Mouse (Mus musculus) MEL (cell line): Measurements from ENCODE around the gene Ubtd2. TPM values are rescaled to one million over a fixed set of nuclear protein-coding genes. Genes with fewer than 3 reads are reported as not detected.
A peak's percentile ranks its signal among the peaks of the same experiment; 100 is the strongest.

Experiments used
- DNase-seq: peaks from one replicate; pipeline ENCODE4 v3.0.0; 2011; ENCODE audit warnings: low read depth, low spot score
- H3K27ac ChIP-seq: 2 replicates; pipeline ENCODE4 v1.5.1; 2012; ENCODE audit warnings: low read depth, mild to moderate bottlenecking, control low read depth, low read length, moderate library complexity; ENCODE audit not compliant: control insufficient read depth
- H3K27me3 ChIP-seq, 2 experiments: fragments of 150-350 bp in 1 of 2; sonication (generic) in 1 of 2; 2 replicates each; pipeline ENCODE4 v1.6.1; 2012; ENCODE audit warnings: low read length in 2 of 2, mild to moderate bottlenecking in 2 of 2, improper control_type of control experiment in 1 of 2, moderate library complexity in 1 of 2; ENCODE audit not compliant: insufficient read depth in 2 of 2, control insufficient read depth in 1 of 2
- H3K36me3 ChIP-seq, 2 experiments: 2 replicates each; pipeline ENCODE4 v1.6.1; 2012 to 2014; ENCODE audit warnings: low read length in 2 of 2, improper control_type of control experiment in 1 of 2, inconsistent platforms in 1 of 2, mild to moderate bottlenecking in 1 of 2; ENCODE audit not compliant: insufficient read depth in 2 of 2, control insufficient read depth in 1 of 2
- H3K4me1 ChIP-seq, 2 experiments: fragments of 150-350 bp in 1 of 2; sonication (generic) in 1 of 2; 2 replicates each; pipeline ENCODE4 v1.6.1; 2012; ENCODE audit warnings: low read length in 2 of 2, improper control_type of control experiment in 1 of 2, mild to moderate bottlenecking in 1 of 2; ENCODE audit not compliant: insufficient read depth in 2 of 2, control insufficient read depth in 1 of 2
- H3K4me3 ChIP-seq, 2 experiments: fragments of 150-350 bp in 1 of 2; sonication (generic) in 1 of 2; 2 replicates each; pipeline ENCODE4 v1.5.1; 2012; ENCODE audit warnings: low read depth in 2 of 2, low read length in 2 of 2, mild to moderate bottlenecking in 2 of 2, moderate library complexity in 2 of 2, control low read depth in 1 of 2, improper control_type of control experiment in 1 of 2; ENCODE audit not compliant: control insufficient read depth in 1 of 2, insufficient read depth in 1 of 2
- H3K79me2 ChIP-seq: 2 replicates; pipeline ENCODE4 v1.6.1; 2012; ENCODE audit warnings: mild to moderate bottlenecking, low read length, moderate library complexity; ENCODE audit not compliant: control insufficient read depth, poor library complexity, insufficient read depth
- H3K9ac ChIP-seq: 2 replicates; pipeline ENCODE4 v1.6.1; 2012; ENCODE audit warnings: low read depth, mild to moderate bottlenecking, control low read depth, low read length, moderate library complexity; ENCODE audit not compliant: control insufficient read depth, poor library complexity, severe bottlenecking
- H3K9me3 ChIP-seq: fragments of 150-350 bp; sonication (generic); replicated peaks from 2 replicates; pipeline ENCODE4 v1.6.1; 2012; ENCODE audit warnings: mild to moderate bottlenecking, low read length, improper control_type of control experiment, moderate library complexity; ENCODE audit not compliant: insufficient read depth
- BHLHE40 ChIP-seq: IDR thresholded peaks from 2 replicates; pipeline ENCODE4 v1.6.1; 2012; ENCODE audit warnings: low read depth, mild to moderate bottlenecking, inconsistent platforms, low read length, improper control_type of control experiment, borderline replicate concordance
- CHD1 ChIP-seq: IDR thresholded peaks from 2 replicates; pipeline ENCODE4 v1.6.1; 2012; ENCODE audit warnings: low read depth, mild to moderate bottlenecking, inconsistent platforms, low read length, improper control_type of control experiment
- CHD2 ChIP-seq: IDR thresholded peaks from 2 replicates; pipeline ENCODE4 v1.6.1; 2011; ENCODE audit warnings: low read length, improper control_type of control experiment
- CTCF ChIP-seq, 3 experiments: IDR thresholded peaks in 2 of 3; conservative IDR thresholded peaks in 1 of 3; 2 replicates each; pipeline ENCODE4 v1.5.1; 2011 to 2012; ENCODE audit warnings: low read length in 3 of 3, low read depth in 2 of 3, mild to moderate bottlenecking in 2 of 3, improper control_type of control experiment in 1 of 3, inconsistent platforms in 1 of 3, mixed read lengths in 1 of 3, moderate library complexity in 1 of 3; ENCODE audit not compliant: control insufficient read depth in 1 of 3, insufficient read depth in 1 of 3, poor library complexity in 1 of 3, severe bottlenecking in 1 of 3
- E2F4 ChIP-seq: IDR thresholded peaks from 2 replicates; pipeline ENCODE4 v1.6.1; 2011; ENCODE audit warnings: low read depth, low read length, improper control_type of control experiment, borderline replicate concordance
- ELF1 ChIP-seq: IDR thresholded peaks from 2 replicates; pipeline ENCODE4 v1.6.1; 2014; ENCODE audit warnings: low read depth, mild to moderate bottlenecking, inconsistent platforms, low read length, improper control_type of control experiment, moderate library complexity
- EP300 ChIP-seq, 2 experiments: IDR thresholded peaks; 2 replicates each; pipeline ENCODE4 v1.6.1; 2011; ENCODE audit warnings: improper control_type of control experiment in 2 of 2, low read length in 2 of 2, low read depth in 1 of 2, mild to moderate bottlenecking in 1 of 2
- ETS1 ChIP-seq: IDR thresholded peaks from 2 replicates; pipeline ENCODE4 v1.6.1; 2012; ENCODE audit warnings: low read depth, mild to moderate bottlenecking, inconsistent platforms, low read length, improper control_type of control experiment, moderate library complexity
- GABPA ChIP-seq: IDR thresholded peaks from 2 replicates; pipeline ENCODE4 v1.6.1; 2012; ENCODE audit warnings: low read depth, mild to moderate bottlenecking, inconsistent platforms, low read length, improper control_type of control experiment, moderate library complexity
- GATA1 ChIP-seq: IDR thresholded peaks from 2 replicates; pipeline ENCODE4 v1.6.1; 2011; ENCODE audit warnings: low read depth, low read length, improper control_type of control experiment
- HCFC1 ChIP-seq: IDR thresholded peaks from 2 replicates; pipeline ENCODE4 v1.6.1; 2012; ENCODE audit warnings: low read depth, mild to moderate bottlenecking, inconsistent platforms, low read length, improper control_type of control experiment, moderate library complexity
- JUND ChIP-seq: IDR thresholded peaks from 2 replicates; pipeline ENCODE4 v1.6.1; 2011; ENCODE audit warnings: low read depth, mild to moderate bottlenecking, improper control_type of control experiment, low read length
- KAT2A ChIP-seq: conservative IDR thresholded peaks from 2 replicates; pipeline ENCODE4 v1.6.1; 2012; ENCODE audit warnings: low read depth, low read length, improper control_type of control experiment, inconsistent platforms
- MAX ChIP-seq: IDR thresholded peaks from 2 replicates; pipeline ENCODE4 v1.6.1; 2011; ENCODE audit warnings: low read length, improper control_type of control experiment
- MAZ ChIP-seq: IDR thresholded peaks from 2 replicates; pipeline ENCODE4 v1.6.1; 2012; ENCODE audit warnings: low read depth, mild to moderate bottlenecking, inconsistent platforms, low read length, improper control_type of control experiment
- MEF2A ChIP-seq: IDR thresholded peaks from 2 replicates; pipeline ENCODE4 v1.6.1; 2014; ENCODE audit warnings: low read depth, mild to moderate bottlenecking, inconsistent platforms, low read length, improper control_type of control experiment; ENCODE audit not compliant: poor library complexity, insufficient replicate concordance, severe bottlenecking; ENCODE audit errors: extremely low read depth
- MXI1 ChIP-seq: IDR thresholded peaks from 2 replicates; pipeline ENCODE4 v1.6.1; 2011; ENCODE audit warnings: mild to moderate bottlenecking, low read depth, low read length, improper control_type of control experiment
- MYB ChIP-seq: IDR thresholded peaks from 2 replicates; pipeline ENCODE4 v1.6.1; 2011; ENCODE audit warnings: mild to moderate bottlenecking, low read depth, low read length, improper control_type of control experiment
- MYC ChIP-seq: IDR thresholded peaks from 2 replicates; pipeline ENCODE4 v1.6.1; 2011; ENCODE audit warnings: low read depth, mild to moderate bottlenecking, low read length, improper control_type of control experiment, moderate library complexity
- NELFE ChIP-seq: IDR thresholded peaks from 2 replicates; pipeline ENCODE4 v1.6.1; 2011; ENCODE audit warnings: low read depth, low read length, improper control_type of control experiment
- NRF1 ChIP-seq: IDR thresholded peaks from 2 replicates; pipeline ENCODE4 v1.6.1; 2014; ENCODE audit warnings: low read depth, mild to moderate bottlenecking, inconsistent platforms, low read length, improper control_type of control experiment, moderate library complexity; ENCODE audit not compliant: poor library complexity, insufficient read depth, severe bottlenecking
- POLR2A ChIP-seq, 2 experiments: IDR thresholded peaks; 2 replicates each; pipeline ENCODE4 v1.6.1; 2011 to 2012; ENCODE audit warnings: low read length in 2 of 2, mild to moderate bottlenecking in 2 of 2, control low read depth in 1 of 2, improper control_type of control experiment in 1 of 2, low read depth in 1 of 2, moderate library complexity in 1 of 2; ENCODE audit not compliant: control insufficient read depth in 1 of 2, insufficient read depth in 1 of 2, poor library complexity in 1 of 2
- POLR2AphosphoS2 ChIP-seq: IDR thresholded peaks from 2 replicates; pipeline ENCODE4 v1.6.1; 2011; ENCODE audit warnings: low read length, improper control_type of control experiment
- POLR2AphosphoS5 ChIP-seq: IDR thresholded peaks from 2 replicates; pipeline ENCODE4 v1.6.1; 2012; ENCODE audit warnings: low read depth, borderline replicate concordance, mild to moderate bottlenecking, inconsistent platforms, low read length, moderate library complexity, mixed read lengths
- RAD21 ChIP-seq: IDR thresholded peaks from 2 replicates; pipeline ENCODE4 v1.6.1; 2011; ENCODE audit warnings: mild to moderate bottlenecking, low read depth, low read length, improper control_type of control experiment
- RCOR1 ChIP-seq: IDR thresholded peaks from 2 replicates; pipeline ENCODE4 v1.6.1; 2012; ENCODE audit warnings: low read depth, mild to moderate bottlenecking, inconsistent platforms, low read length, improper control_type of control experiment
- SIN3A ChIP-seq: IDR thresholded peaks from 2 replicates; pipeline ENCODE4 v1.6.1; 2012; ENCODE audit warnings: low read length, improper control_type of control experiment, inconsistent platforms
- SMC3 ChIP-seq: IDR thresholded peaks from 2 replicates; pipeline ENCODE4 v1.6.1; 2011; ENCODE audit warnings: low read depth, low read length, improper control_type of control experiment
- TAL1 ChIP-seq: IDR thresholded peaks from 2 replicates; pipeline ENCODE4 v1.6.1; 2012; ENCODE audit warnings: mild to moderate bottlenecking, inconsistent platforms, low read length, moderate library complexity, mixed read lengths
- TBP ChIP-seq: IDR thresholded peaks from 2 replicates; pipeline ENCODE4 v1.8.0; 2011; ENCODE audit warnings: low read depth, low read length, improper control_type of control experiment
- TCF12 ChIP-seq: IDR thresholded peaks from 2 replicates; pipeline ENCODE4 v1.6.1; 2014; ENCODE audit warnings: low read depth, mild to moderate bottlenecking, inconsistent platforms, low read length, improper control_type of control experiment, moderate library complexity
- UBTF ChIP-seq: IDR thresholded peaks from 2 replicates; pipeline ENCODE4 v1.6.1; 2012; ENCODE audit warnings: low read depth, mild to moderate bottlenecking, inconsistent platforms, low read length, improper control_type of control experiment, moderate library complexity, borderline replicate concordance; ENCODE audit not compliant: insufficient read depth
- USF1 ChIP-seq: IDR thresholded peaks from 2 replicates; pipeline ENCODE4 v1.6.1; 2014; ENCODE audit warnings: low read depth, mild to moderate bottlenecking, inconsistent platforms, low read length, improper control_type of control experiment, moderate library complexity
- USF2 ChIP-seq, 2 experiments: IDR thresholded peaks; 2 replicates each; pipeline ENCODE4 v1.6.1; 2011 to 2012; ENCODE audit warnings: improper control_type of control experiment in 2 of 2, low read length in 2 of 2, borderline replicate concordance in 1 of 2, inconsistent platforms in 1 of 2, low read depth in 1 of 2, mild to moderate bottlenecking in 1 of 2; ENCODE audit not compliant: insufficient read depth in 1 of 2
- ZC3H11A ChIP-seq: IDR thresholded peaks from 2 replicates; pipeline ENCODE4 v1.6.1; 2012; ENCODE audit warnings: low read depth, mild to moderate bottlenecking, inconsistent platforms, low read length, improper control_type of control experiment
- ZKSCAN1 ChIP-seq: IDR thresholded peaks from 2 replicates; pipeline ENCODE4 v1.6.1; 2012; ENCODE audit warnings: low read depth, mild to moderate bottlenecking, inconsistent platforms, low read length, improper control_type of control experiment, moderate library complexity
- ZMIZ1 ChIP-seq: IDR thresholded peaks from 2 replicates; pipeline ENCODE4 v1.6.1; 2012; ENCODE audit warnings: low read depth, mild to moderate bottlenecking, inconsistent platforms, low read length, improper control_type of control experiment, moderate library complexity
- ZNF384 ChIP-seq: IDR thresholded peaks from 2 replicates; pipeline ENCODE4 v1.6.1; 2012; ENCODE audit warnings: low read depth, mild to moderate bottlenecking, inconsistent platforms, low read length, improper control_type of control experiment
- polyA plus RNA-seq, 2 experiments: library from polyadenylated mRNA; stranded (reverse) in 1 of 2; unstranded in 1 of 2; fragments of >175 nt in 1 of 2; fragments of >200 nt in 1 of 2; gene quantifications; 2 replicates each; pipeline versions ENCODE4 v1.2.1 to v1.2.4; 2012; ENCODE audit warnings: low replicate concordance in 2 of 2, low read depth in 1 of 2; ENCODE audit not compliant: insufficient read length in 2 of 2, insufficient read depth in 1 of 2, missing spikeins in 1 of 2
- total RNA-seq: library from RNA; depleted of rRNA; stranded (reverse); fragments of 300-350 nt; gene quantifications from 2 replicates; pipeline ENCODE4 v1.2.3, GENCODE M21; 2012

Gene Ubtd2
- total and polyA plus RNA-seq, 3 experiments, result 25.7 to 28.7 TPM; not detected in 1

GRCm38 (mm10) chr11:32493312-32493711 is 38.1 kb downstream of the Ubtd2 start:
- Histone ChIP-seq H3K79me2 (peaks cover 2% of the 10 kb centered on the region; the same call in 1 of the 2 replicates), H3K27ac (peak overlapping the region; percentile 71), H3K27me3 (no peaks in the 10 kb centered on the region), H3K9me3 (no peaks in the 10 kb centered on the region), H3K36me3 (peaks cover 0 to 50% of the 10 kb centered on the region in 2 experiments; a peak in 2 of 4 replicates), H3K9ac (no peak overlapping the region), H3K4me3 (no peak overlapping the region), H3K4me1 (peaks cover 25 to 30% of the 10 kb centered on the region in 2 experiments)
- peak; percentile 78 for DNase-seq
- no peak for TF ChIP-seq USF2 (IDR thresholded peaks at IDR 0.05; ENCODE audit: borderline replicate concordance in 1 of 2, insufficient read depth in 1 of 2, low read depth in 1 of 2, low read length in 2 of 2)
- TF ChIP-seq ZC3H11A, result no peak
- TF ChIP-seq CTCF (IDR thresholded peaks at IDR 0.05 in 2 of 3, conservative IDR thresholded peaks at IDR 0.05 in 1 of 3; ENCODE audit: control insufficient read depth in 1 of 3, insufficient read depth in 1 of 3, low read depth in 2 of 3, low read length in 3 of 3, poor library complexity in 1 of 3, severe bottlenecking in 1 of 3), result no peak
- TF ChIP-seq EP300 (IDR thresholded peaks at IDR 0.05; ENCODE audit: low read depth in 1 of 2, low read length in 2 of 2), result peak; percentile 74 to 90
- TF ChIP-seq CHD1, result no peak
- peak; percentile 13; the same call in 1 of the 2 replicates for TF ChIP-seq TAL1
- peak; percentile 72; the same call in 1 of the 2 replicates for TF ChIP-seq RCOR1
- no peak for TF ChIP-seq CHD2
- TF ChIP-seq USF1, result no peak
- TF ChIP-seq UBTF, result no peak
- TF ChIP-seq NRF1, result no peak
- TF ChIP-seq ELF1, result no peak
- TF ChIP-seq TBP, result no peak
- peak; percentile 58 for TF ChIP-seq TCF12
- peak; percentile 56 for TF ChIP-seq MXI1
- TF ChIP-seq ZMIZ1, result no peak
- TF ChIP-seq MAZ, result no peak
- TF ChIP-seq ETS1, result peak; percentile 84
- 0 out of 2 replicates have a peak, but pooled peaks have one; percentile 22 for TF ChIP-seq MAX
- no peak for TF ChIP-seq JUND
- TF ChIP-seq ZNF384, result no peak
- TF ChIP-seq RAD21, result no peak
- no peak for TF ChIP-seq NELFE
- TF ChIP-seq MEF2A, result no peak
- TF ChIP-seq GABPA, result no peak
- TF ChIP-seq SMC3, result no peak
- no peak for TF ChIP-seq BHLHE40
- TF ChIP-seq GATA1, result peak; percentile 86
- TF ChIP-seq KAT2A, result no peak
- no peak for TF ChIP-seq POLR2A (IDR thresholded peaks at IDR 0.05; ENCODE audit: control insufficient read depth in 1 of 2, insufficient read depth in 1 of 2, low read depth in 1 of 2, low read length in 2 of 2, poor library complexity in 1 of 2)
- no peak for TF ChIP-seq POLR2AphosphoS5
- TF ChIP-seq MYC, result peak; percentile 40; the same call in 1 of the 2 replicates
- TF ChIP-seq SIN3A, result peak; percentile 64; the same call in 1 of the 2 replicates
- TF ChIP-seq ZKSCAN1, result no peak
- TF ChIP-seq POLR2AphosphoS2, result no peak
- 0 out of 2 replicates have a peak, but pooled peaks have one; percentile 23 for TF ChIP-seq HCFC1
- TF ChIP-seq MYB, result 0 out of 2 replicates have a peak, but pooled peaks have one; percentile 36
- TF ChIP-seq E2F4, result no peak
